Mouse (Mus musculus) spleen, embryonic (tissue): ENCODE data around the gene Olfr1336.

Experiments
- CTCF ChIA-PET: fragments of 350-600 bp; sonication (Branson Sonifier 250); formaldehyde crosslinking; loops from one replicate; lab custom pipeline; 2022; lab: Charles Lee

Olfr1336 gene

GRCm38 (mm10) chr7:6455868-6456267 is at the start of gene Olfr1336:
Olfr1336 (plus strand) TSS chr7:6456168.
- CTCF ChIA-PET: no interaction called here

- CTCF ChIA-PET: no interaction called here
Measured at GRCm38 (mm10) chr7:6410043-6410442, 45.9 kb upstream of the Olfr1336 start, which contains the start of gene Gm20715. Gm20715 (plus strand) TSS chr7:6410277.

- CTCF ChIA-PET: no interaction called here
Measured at GRCm38 (mm10) chr7:6414626-6415441, 41.1 kb upstream of the Olfr1336 start.

- CTCF ChIA-PET: no interaction called here
Measured at GRCm38 (mm10) chr7:6415442-6415787, 40.6 kb upstream of the Olfr1336 start.

- CTCF ChIA-PET: no interaction called here
Measured at GRCm38 (mm10) chr7:6419894-6420293, 36.1 kb upstream of the Olfr1336 start.

- CTCF ChIA-PET: no interaction called here
Measured at GRCm38 (mm10) chr7:6429381-6429780, 26.6 kb upstream of the Olfr1336 start.

- CTCF ChIA-PET: no interaction called here
Measured at GRCm38 (mm10) chr7:6430342-6430741, 25.6 kb upstream of the Olfr1336 start.

GRCm38 (mm10) chr7:6438388-6438787 is 17.6 kb upstream of the Olfr1336 start, which contains the start of gene Olfr1344:
Olfr1344 (plus strand) TSS chr7:6438688.
- CTCF ChIA-PET: no interaction called here

- CTCF ChIA-PET: no interaction called here
Measured at GRCm38 (mm10) chr7:6441173-6441572, 14.8 kb upstream of the Olfr1336 start.

- CTCF ChIA-PET: no interaction called here
Measured at GRCm38 (mm10) chr7:6447771-6448170, 8.2 kb upstream of the Olfr1336 start.

GRCm38 (mm10) chr7:6456399-6456798 is 431 bp downstream of the Olfr1336 start:
- CTCF ChIA-PET: no interaction called here

- CTCF ChIA-PET: no interaction called here
Measured at GRCm38 (mm10) chr7:6466951-6467350, 11.0 kb downstream of the Olfr1336 start, which contains the start of gene Olfr1346. Olfr1346 (plus strand) TSS chr7:6467101.

GRCm38 (mm10) chr7:6477633-6478032 is 21.7 kb downstream of the Olfr1336 start:
- CTCF ChIA-PET: interaction anchor here (0.6 kb wide), 1 partner anchor 267 kb away, joined by 12 read pairs; no protein-coding TSS in a partner anchor

- CTCF ChIA-PET: no interaction called here
Measured at GRCm38 (mm10) chr7:6486841-6487240, 30.9 kb downstream of the Olfr1336 start, which contains the start of gene Olfr5. Olfr5 (minus strand) TSS chr7:6486941.

GRCm38 (mm10) chr7:6499655-6500054 is 43.7 kb downstream of the Olfr1336 start, which contains the start of gene Olfr1347:
Olfr1347 (minus strand) TSS chr7:6499755.
- CTCF ChIA-PET: no interaction called here

- CTCF ChIA-PET: no interaction called here
Measured at GRCm38 (mm10) chr7:6508648-6509047, 52.7 kb downstream of the Olfr1336 start, which contains the start of gene Olfr1348. Olfr1348 (minus strand) TSS chr7:6508748.
